Comparison of ENCODE assay signal across 24 mouse cellular contexts in genomic region chr12:5162672-5163071, GRCm38 (mm10).
DNase-seq lines count a peak whose midpoint lies in the region; ATAC-seq and TF ChIP-seq lines count a peak whose summit lies in the region.
"Had no signal": no experiment of that assay in that cellular context is flagged by ENCODE, and none has a peak within 500 bp of the region (broad histone marks: within the 10 kb centered on the region; RNA-seq: fewer than 3 reads in every experiment).

No protein-coding gene starts in this region.

- 88% methylated on average over 6 of the region's 6 CpGs for WGBS in forebrain, embryonic 15.5 days
- 90% methylated on average over 6 of the region's 6 CpGs for WGBS in forebrain, embryonic 11.5 days
- 67% methylated on average over 6 of the region's 6 CpGs for WGBS in intestine, embryonic 15.5 days
- 80% methylated on average over 6 of the region's 6 CpGs for WGBS in intestine, postnatal 0 days
- WGBS in midbrain, postnatal 0 days: 71% methylated on average over 6 of the region's 6 CpGs
- WGBS in midbrain, embryonic 16.5 days: 78% methylated on average over 6 of the region's 6 CpGs

- TF ChIP-seq CTCF in intestine, postnatal 0 days (IDR thresholded peaks at IDR 0.05; ENCODE audit: low read depth): no peak
- no peak for TF ChIP-seq CTCF in midbrain, postnatal 0 days (IDR thresholded peaks at IDR 0.05)

- no peaks in the 10 kb centered on the region for H3K27me3 ChIP-seq in forebrain, embryonic 15.5 days
- H3K27me3 ChIP-seq in forebrain, embryonic 11.5 days (ENCODE audit: control insufficient read depth, insufficient read depth, low read length): no peaks in the 10 kb centered on the region
- no peaks in the 10 kb centered on the region for H3K27me3 ChIP-seq in intestine, embryonic 15.5 days (replicated peaks)
- no peaks in the 10 kb centered on the region for H3K27me3 ChIP-seq in intestine, postnatal 0 days (replicated peaks; ENCODE audit: control insufficient read depth, insufficient read depth, low read length)
- no peaks in the 10 kb centered on the region for H3K27me3 ChIP-seq in midbrain, postnatal 0 days (ENCODE audit: insufficient read depth, low read length)
- H3K27me3 ChIP-seq in midbrain, embryonic 16.5 days (ENCODE audit: control insufficient read depth, insufficient read depth, low read depth, low read length): no peaks in the 10 kb centered on the region
- H3K27me3 ChIP-seq: forebrain, embryonic 12.5 days; heart, embryonic 12.5 days; hindbrain, embryonic 12.5 days; neural tube, embryonic 12.5 days had no signal

- 0 out of 2 replicates have a peak overlapping the region, but pooled peaks have one; percentile 5 for H3K27ac ChIP-seq in forebrain, embryonic 15.5 days (replicated peaks)
- H3K27ac ChIP-seq in forebrain, embryonic 11.5 days (ENCODE audit: low read depth, low read length): no peak overlapping the region
- H3K27ac ChIP-seq in intestine, embryonic 15.5 days: 0 out of 2 replicates have a peak overlapping the region, but pooled peaks have one; percentile 1
- no peak overlapping the region for H3K27ac ChIP-seq in intestine, postnatal 0 days (ENCODE audit: low read depth, low read length)
- H3K27ac ChIP-seq in midbrain, postnatal 0 days (ENCODE audit: low read depth, low read length): peak overlapping the region; percentile 47; the same call in 1 of the 2 replicates
- H3K27ac ChIP-seq in midbrain, embryonic 16.5 days (ENCODE audit: low read length): no peak overlapping the region
- H3K27ac ChIP-seq: forebrain, embryonic 12.5 days; hindbrain, embryonic 12.5 days; neural tube, embryonic 12.5 days had no signal

- no peak overlapping the region for H3K4me2 ChIP-seq in forebrain, embryonic 15.5 days (replicated peaks)
- H3K4me2 ChIP-seq in forebrain, embryonic 11.5 days (ENCODE audit: low read depth, low read length, severe bottlenecking): no peak overlapping the region
- no peak overlapping the region for H3K4me2 ChIP-seq in intestine, embryonic 15.5 days (replicated peaks)
- H3K4me2 ChIP-seq in intestine, postnatal 0 days (replicated peaks; ENCODE audit: low read depth): no peak overlapping the region
- H3K4me2 ChIP-seq in midbrain, postnatal 0 days (ENCODE audit: low read depth, low read length, poor library complexity, severe bottlenecking): no peak overlapping the region
- no peak overlapping the region for H3K4me2 ChIP-seq in midbrain, embryonic 16.5 days (ENCODE audit: low read length)
- H3K4me2 ChIP-seq: forebrain, embryonic 12.5 days; heart, embryonic 12.5 days; hindbrain, embryonic 12.5 days; neural tube, embryonic 12.5 days had no signal

- no peak for DNase-seq in forebrain, embryonic 11.5 days (ENCODE audit: low spot score)
- no peak for DNase-seq in midbrain, postnatal 0 days (ENCODE audit: low spot score)
- peak; percentile 25 for DNase-seq in skeletal muscle tissue, adult 2 months (ENCODE audit: low read depth, low spot score)
- DNase-seq in kidney, postnatal 25 days: no peak
- DNase-seq: adrenal gland, postnatal 10 days; cerebellum, adult 9-11 months; heart, adult 11 months; heart, postnatal 14 days; kidney, adult 2 months; kidney, postnatal 10 days; liver; lung, postnatal 14 days; spleen, adult 18-20 months had no signal

- H3K36me3 ChIP-seq in forebrain, embryonic 15.5 days: no peaks in the 10 kb centered on the region
- no peaks in the 10 kb centered on the region for H3K36me3 ChIP-seq in forebrain, embryonic 11.5 days (ENCODE audit: control insufficient read depth, insufficient read depth, low read length)
- no peaks in the 10 kb centered on the region for H3K36me3 ChIP-seq in intestine, embryonic 15.5 days
- no peaks in the 10 kb centered on the region for H3K36me3 ChIP-seq in intestine, postnatal 0 days (ENCODE audit: control insufficient read depth, insufficient read depth)
- no peaks in the 10 kb centered on the region for H3K36me3 ChIP-seq in midbrain, postnatal 0 days (ENCODE audit: insufficient read depth, low read length)
- no peaks in the 10 kb centered on the region for H3K36me3 ChIP-seq in midbrain, embryonic 16.5 days (ENCODE audit: control insufficient read depth, insufficient read depth, low read length)
- H3K36me3 ChIP-seq: forebrain, embryonic 12.5 days; G1E; heart, embryonic 12.5 days; hindbrain, embryonic 12.5 days; neural tube, embryonic 12.5 days had no signal

- no peak overlapping the region for H3K4me3 ChIP-seq in forebrain, embryonic 15.5 days
- no peak overlapping the region for H3K4me3 ChIP-seq in forebrain, embryonic 11.5 days (ENCODE audit: low read depth, low read length)
- H3K4me3 ChIP-seq in intestine, embryonic 15.5 days (replicated peaks): no peak overlapping the region
- no peak overlapping the region for H3K4me3 ChIP-seq in intestine, postnatal 0 days (ENCODE audit: low read depth, low read length)
- no peak overlapping the region for H3K4me3 ChIP-seq in midbrain, postnatal 0 days (ENCODE audit: low read depth, low read length)
- no peak overlapping the region for H3K4me3 ChIP-seq in midbrain, embryonic 16.5 days (ENCODE audit: low read depth, low read length)
- H3K4me3 ChIP-seq: forebrain, embryonic 12.5 days; heart, embryonic 12.5 days; hindbrain, embryonic 12.5 days; megakaryocyte, embryonic 14.5 days; neural tube, embryonic 12.5 days had no signal

- peaks cover 22% of the 10 kb centered on the region for H3K4me1 ChIP-seq in forebrain, embryonic 15.5 days
- no peaks in the 10 kb centered on the region for H3K4me1 ChIP-seq in forebrain, embryonic 11.5 days (replicated peaks; ENCODE audit: control insufficient read depth, insufficient read depth, low read length)
- no peaks in the 10 kb centered on the region for H3K4me1 ChIP-seq in intestine, embryonic 15.5 days (replicated peaks)
- H3K4me1 ChIP-seq in intestine, postnatal 0 days (replicated peaks; ENCODE audit: control insufficient read depth, insufficient read depth, low read length): no peaks in the 10 kb centered on the region
- peaks cover 6% of the 10 kb centered on the region; the same call in 1 of the 2 replicates for H3K4me1 ChIP-seq in midbrain, postnatal 0 days (ENCODE audit: insufficient read depth, low read length)
- H3K4me1 ChIP-seq in midbrain, embryonic 16.5 days (ENCODE audit: control insufficient read depth, insufficient read depth, low read length): peaks cover 9% of the 10 kb centered on the region
- H3K4me1 ChIP-seq: forebrain, embryonic 12.5 days; hindbrain, embryonic 12.5 days; megakaryocyte, embryonic 14.5 days; neural tube, embryonic 12.5 days had no signal

- no peak overlapping the region for H3K9ac ChIP-seq in forebrain, embryonic 15.5 days (replicated peaks)
- H3K9ac ChIP-seq in forebrain, embryonic 11.5 days (ENCODE audit: low read length): no peak overlapping the region
- H3K9ac ChIP-seq in intestine, embryonic 15.5 days: no peak overlapping the region
- H3K9ac ChIP-seq in intestine, postnatal 0 days (ENCODE audit: low read depth, low read length): no peak overlapping the region
- H3K9ac ChIP-seq in midbrain, postnatal 0 days (replicated peaks; ENCODE audit: low read length, poor library complexity, severe bottlenecking): no peak overlapping the region
- no peak overlapping the region for H3K9ac ChIP-seq in midbrain, embryonic 16.5 days (ENCODE audit: low read depth, low read length)
- H3K9ac ChIP-seq: forebrain, embryonic 12.5 days; heart, embryonic 12.5 days; hindbrain, embryonic 12.5 days; neural tube, embryonic 12.5 days had no signal

- H3K9me3 ChIP-seq in forebrain, embryonic 15.5 days: no peaks in the 10 kb centered on the region
- H3K9me3 ChIP-seq in forebrain, embryonic 11.5 days (ENCODE audit: control insufficient read depth, low read length): no peaks in the 10 kb centered on the region
- H3K9me3 ChIP-seq in intestine, embryonic 15.5 days: no peaks in the 10 kb centered on the region
- no peaks in the 10 kb centered on the region for H3K9me3 ChIP-seq in intestine, postnatal 0 days (ENCODE audit: control insufficient read depth)
- H3K9me3 ChIP-seq in midbrain, postnatal 0 days (ENCODE audit: low read length): no peaks in the 10 kb centered on the region
- no peaks in the 10 kb centered on the region for H3K9me3 ChIP-seq in midbrain, embryonic 16.5 days (replicated peaks; ENCODE audit: control insufficient read depth, low read length, poor library complexity, severe bottlenecking)
- H3K9me3 ChIP-seq: forebrain, embryonic 12.5 days; heart, embryonic 12.5 days; hindbrain, embryonic 12.5 days; megakaryocyte, embryonic 14.5 days; neural tube, embryonic 12.5 days had no signal

- ATAC-seq in forebrain, embryonic 15.5 days (replicated peaks): no peak
- no peak for ATAC-seq in forebrain, embryonic 11.5 days (replicated peaks; ENCODE audit: low FRiP score)
- no peak for ATAC-seq in intestine, embryonic 15.5 days
- ATAC-seq in intestine, postnatal 0 days: no peak
- no peak for ATAC-seq in midbrain, postnatal 0 days (ENCODE audit: low FRiP score)
- no peak for ATAC-seq in midbrain, embryonic 16.5 days
- ATAC-seq: activated CD4-positive, CD25-positive, alpha-beta regulatory T cell, adult 4 months had no signal

Comparison
In these comparisons a context has a peak if more than half of its experiments do, and no peak if none do; other contexts are left out.
1. H3K27ac ChIP-seq: peak in forebrain, embryonic 15.5 days (single experiment), intestine, embryonic 15.5 days (single experiment) and midbrain, postnatal 0 days (single experiment); none in forebrain, embryonic 11.5 days (single experiment), intestine, postnatal 0 days (single experiment) and midbrain, embryonic 16.5 days (single experiment).